Mouse (Mus musculus): Measurements from ENCODE around the gene Adamts17. TPM values are rescaled to one million over a fixed set of nuclear protein-coding genes. Genes with fewer than 3 reads are reported as not detected.

Gene Adamts17
- polyA plus RNA-seq, 1 experiment from 2014 or later, result 3.5 TPM

DNA sequence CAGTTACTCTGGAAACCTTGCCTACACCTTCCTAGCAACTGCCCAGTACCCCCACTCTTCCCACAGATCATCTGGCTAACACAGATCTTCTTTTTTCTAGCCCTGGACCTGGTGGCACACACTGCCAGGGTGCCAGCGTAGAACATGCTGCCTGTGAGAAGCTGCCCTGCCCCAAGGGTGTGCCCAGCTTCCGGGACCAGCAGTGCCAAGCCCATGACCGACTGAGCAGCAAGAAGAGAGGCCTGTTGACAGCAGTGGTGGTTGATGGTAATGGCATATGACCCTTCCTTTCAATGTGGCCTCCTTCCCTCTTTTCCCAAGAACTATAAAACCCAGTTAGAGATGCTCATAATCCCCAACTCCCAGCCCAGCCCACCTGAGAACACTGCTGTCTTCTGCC lies 202.2 kb downstream of the Adamts17 start:
- WGBS, result 93% methylated on average over 3 of the region's 3 CpGs

GRCm38 (mm10) chr7:67044121-67044817 lies 204.7 kb downstream of the Adamts17 start:
- no peaks in the 10 kb centered on the region for H3K4me1 ChIP-seq
- H3K4me3 ChIP-seq, result no peak overlapping the region
- no peak overlapping the region for H3K4me2 ChIP-seq (replicated peaks)
- no peak overlapping the region for H3K27ac ChIP-seq (replicated peaks)
- WGBS, result 84% methylated on average over 15 of the region's 15 CpGs
- H3K36me3 ChIP-seq, result no peaks in the 10 kb centered on the region
- ATAC-seq (replicated peaks), result no peak
- no peaks in the 10 kb centered on the region for H3K9me3 ChIP-seq
- H3K9ac ChIP-seq (replicated peaks), result no peak overlapping the region
- no peaks in the 10 kb centered on the region for H3K27me3 ChIP-seq

More for the DNA sequence above, 202.2 kb downstream of the Adamts17 start:
- no peaks in the 10 kb centered on the region for H3K4me1 ChIP-seq
- no peak overlapping the region for H3K27ac ChIP-seq (replicated peaks)
- no peak overlapping the region for H3K9ac ChIP-seq (replicated peaks)
- H3K4me2 ChIP-seq (replicated peaks), result no peak overlapping the region
- H3K36me3 ChIP-seq, result no peaks in the 10 kb centered on the region
- H3K4me3 ChIP-seq, result no peak overlapping the region
- no peaks in the 10 kb centered on the region for H3K9me3 ChIP-seq
- no peaks in the 10 kb centered on the region for H3K27me3 ChIP-seq
- ATAC-seq (replicated peaks), result no peak

- no peaks in the 10 kb centered on the region for H3K27me3 ChIP-seq
- no peak for ATAC-seq (replicated peaks)
- no peaks in the 10 kb centered on the region for H3K9me3 ChIP-seq
- no peak overlapping the region for H3K4me3 ChIP-seq
- WGBS, result 98% methylated on average over 6 of the region's 6 CpGs
- no peaks in the 10 kb centered on the region for H3K4me1 ChIP-seq
- no peak overlapping the region for H3K4me2 ChIP-seq (replicated peaks)
- H3K27ac ChIP-seq (replicated peaks), result no peak overlapping the region
- H3K36me3 ChIP-seq, result no peaks in the 10 kb centered on the region
- H3K9ac ChIP-seq (replicated peaks), result no peak overlapping the region
These were observed 205.7 kb downstream of the Adamts17 start for GRCm38 (mm10) chr7:67045202-67045601.

- Histone ChIP-seq H3K4me1 (no peaks in the 10 kb centered on the region), H3K9me3 (no peaks in the 10 kb centered on the region), H3K9ac (replicated peaks) (no peak overlapping the region), H3K36me3 (no peaks in the 10 kb centered on the region), H3K27ac (replicated peaks) (no peak overlapping the region), H3K4me3 (no peak overlapping the region), H3K27me3 (no peaks in the 10 kb centered on the region), H3K4me2 (replicated peaks) (no peak overlapping the region)
- ATAC-seq (replicated peaks), result no peak
- 89% methylated on average over 2 of the region's 2 CpGs for WGBS
These were observed 209.7 kb downstream of the Adamts17 start for GRCm38 (mm10) chr7:67049206-67049605.

- Histone ChIP-seq H3K9me3 (no peaks in the 10 kb centered on the region), H3K27ac (replicated peaks) (no peak overlapping the region), H3K36me3 (no peaks in the 10 kb centered on the region), H3K4me3 (no peak overlapping the region), H3K9ac (replicated peaks) (no peak overlapping the region), H3K4me2 (replicated peaks) (no peak overlapping the region), H3K4me1 (no peaks in the 10 kb centered on the region), H3K27me3 (no peaks in the 10 kb centered on the region)
- WGBS, result 87% methylated on average over 3 of the region's 3 CpGs
- ATAC-seq (replicated peaks), result no peak
These were observed 210.9 kb downstream of the Adamts17 start for GRCm38 (mm10) chr7:67050424-67050823.

DNA sequence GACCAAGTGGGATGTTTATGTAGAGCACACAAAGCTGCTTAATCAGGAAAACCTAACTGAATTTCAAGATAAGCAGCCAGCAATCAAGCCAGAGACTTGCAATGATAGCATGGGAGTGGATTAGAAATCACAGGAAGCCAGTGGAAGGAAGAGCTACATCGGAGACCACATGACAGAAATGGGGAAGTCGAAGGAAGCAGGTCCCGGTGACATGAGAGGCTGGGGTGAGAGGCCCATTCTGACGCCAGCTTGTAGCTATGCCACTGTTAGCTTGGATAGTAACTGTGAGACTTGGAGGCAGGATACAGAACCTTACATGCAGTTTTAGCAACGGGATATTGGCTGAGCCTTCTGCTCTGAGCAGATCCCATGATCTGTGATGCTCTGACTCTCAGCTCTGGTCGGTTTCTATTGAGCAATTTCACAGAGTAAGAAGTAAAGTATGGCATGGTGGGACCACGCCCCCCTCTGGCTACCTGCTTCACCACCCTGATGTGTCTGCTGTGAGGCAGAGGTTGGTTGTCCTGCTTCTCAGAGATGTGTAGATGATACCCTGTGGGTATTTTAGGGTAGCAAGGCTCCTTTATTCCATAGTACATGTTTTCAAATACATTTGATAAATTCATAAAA lies 211.7 kb downstream of the Adamts17 start:
- H3K27me3 ChIP-seq, result no peaks in the 10 kb centered on the region
- no peak overlapping the region for H3K4me2 ChIP-seq (replicated peaks)
- H3K27ac ChIP-seq (replicated peaks), result no peak overlapping the region
- no peak overlapping the region for H3K9ac ChIP-seq (replicated peaks)
- ATAC-seq (replicated peaks), result no peak
- H3K9me3 ChIP-seq, result no peaks in the 10 kb centered on the region
- H3K4me1 ChIP-seq, result no peaks in the 10 kb centered on the region
- H3K36me3 ChIP-seq, result no peaks in the 10 kb centered on the region
- H3K4me3 ChIP-seq, result no peak overlapping the region
- WGBS, result 78% methylated on average over 7 of the region's 7 CpGs

- H3K4me3 ChIP-seq, result no peak overlapping the region
- no peak overlapping the region for H3K27ac ChIP-seq (replicated peaks)
- H3K9me3 ChIP-seq, result no peaks in the 10 kb centered on the region
- H3K27me3 ChIP-seq, result no peaks in the 10 kb centered on the region
- H3K4me2 ChIP-seq (replicated peaks), result no peak overlapping the region
- no peak overlapping the region for H3K9ac ChIP-seq (replicated peaks)
- WGBS, result 92% methylated on average over 3 of the region's 3 CpGs
- no peak for ATAC-seq (replicated peaks)
- H3K4me1 ChIP-seq, result no peaks in the 10 kb centered on the region
- H3K36me3 ChIP-seq, result no peaks in the 10 kb centered on the region
These were observed 215.3 kb downstream of the Adamts17 start for GRCm38 (mm10) chr7:67054876-67055275.

DNA sequence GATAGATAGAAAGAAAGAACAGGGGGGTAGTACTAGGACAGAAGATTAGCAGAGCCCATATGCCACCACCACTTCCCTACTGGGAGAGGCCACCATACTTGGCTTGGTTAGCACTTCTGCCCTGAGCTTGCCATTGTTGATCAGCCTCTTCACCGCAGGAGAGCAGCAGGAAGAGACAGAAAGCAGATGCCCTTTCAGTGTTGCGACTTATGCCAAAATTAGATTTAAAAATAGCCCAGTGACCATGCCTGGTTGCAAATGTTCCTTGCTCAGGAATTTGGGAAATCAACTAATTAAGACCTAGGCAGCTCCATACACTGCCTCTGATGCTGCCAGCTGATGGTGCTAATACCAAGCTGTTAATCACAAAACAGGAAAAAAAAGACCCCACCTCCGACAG lies 216.0 kb downstream of the Adamts17 start:
- Histone ChIP-seq H3K4me2 (replicated peaks) (no peak overlapping the region), H3K36me3 (no peaks in the 10 kb centered on the region), H3K27ac (replicated peaks) (no peak overlapping the region), H3K4me3 (no peak overlapping the region), H3K9ac (replicated peaks) (no peak overlapping the region), H3K4me1 (no peaks in the 10 kb centered on the region), H3K27me3 (no peaks in the 10 kb centered on the region), H3K9me3 (no peaks in the 10 kb centered on the region)
- no peak for ATAC-seq (replicated peaks)
- 63% methylated on average over 3 of the region's 3 CpGs for WGBS

DNA sequence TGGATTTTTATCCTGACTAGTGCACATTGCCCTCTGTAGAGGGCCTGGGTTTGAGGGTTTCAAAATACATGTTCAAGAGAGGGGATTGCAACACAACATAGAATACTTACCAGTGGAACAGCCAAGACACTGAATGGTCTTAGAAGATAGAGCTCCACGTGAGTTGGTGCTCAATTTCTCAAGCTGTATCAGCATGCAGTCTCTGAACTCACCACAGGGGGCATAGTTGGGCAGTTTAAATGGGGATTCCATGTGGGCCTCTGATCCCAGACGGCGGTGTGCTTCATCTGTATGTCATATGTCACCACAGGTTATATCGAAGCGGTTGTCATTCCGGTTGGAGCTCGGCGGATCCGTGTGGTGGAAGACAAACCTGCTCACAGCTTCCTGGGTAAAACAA lies 222.2 kb downstream of the Adamts17 start:
- WGBS, result 85% methylated on average over 9 of the region's 9 CpGs
- no peak for ATAC-seq (replicated peaks)

GRCm38 (mm10) chr7:67062571-67062970 lies 223.0 kb downstream of the Adamts17 start:
- WGBS, result 75% methylated on average over 2 of the region's 2 CpGs

More for the DNA sequence above, 222.2 kb downstream of the Adamts17 start:
- H3K4me1 ChIP-seq, result no peaks in the 10 kb centered on the region
- H3K27ac ChIP-seq (replicated peaks), result no peak overlapping the region
- no peak overlapping the region for H3K9ac ChIP-seq (replicated peaks)
- no peaks in the 10 kb centered on the region for H3K36me3 ChIP-seq
- H3K9me3 ChIP-seq, result no peaks in the 10 kb centered on the region
- H3K4me3 ChIP-seq, result no peak overlapping the region
- no peak overlapping the region for H3K4me2 ChIP-seq (replicated peaks)
- H3K27me3 ChIP-seq, result no peaks in the 10 kb centered on the region

GRCm38 (mm10) chr7:67064627-67065305 lies 225.2 kb downstream of the Adamts17 start:
- H3K4me3 ChIP-seq, result no peak overlapping the region
- no peak overlapping the region for H3K9ac ChIP-seq (replicated peaks)
- H3K36me3 ChIP-seq, result no peaks in the 10 kb centered on the region
- H3K27me3 ChIP-seq, result no peaks in the 10 kb centered on the region
- no peak overlapping the region for H3K4me2 ChIP-seq (replicated peaks)
- H3K9me3 ChIP-seq, result no peaks in the 10 kb centered on the region
- 84% methylated on average over 10 of the region's 10 CpGs for WGBS
- ATAC-seq (replicated peaks), result no peak
- no peak overlapping the region for H3K27ac ChIP-seq (replicated peaks)
- no peaks in the 10 kb centered on the region for H3K4me1 ChIP-seq

More at GRCm38 (mm10) chr7:67062571-67062970, 223.0 kb downstream of the Adamts17 start:
- no peak for ATAC-seq (replicated peaks)
- H3K36me3 ChIP-seq, result no peaks in the 10 kb centered on the region
- H3K9me3 ChIP-seq, result no peaks in the 10 kb centered on the region
- H3K9ac ChIP-seq (replicated peaks), result no peak overlapping the region
- H3K27ac ChIP-seq (replicated peaks), result no peak overlapping the region
- no peaks in the 10 kb centered on the region for H3K27me3 ChIP-seq
- H3K4me1 ChIP-seq, result no peaks in the 10 kb centered on the region
- no peak overlapping the region for H3K4me2 ChIP-seq (replicated peaks)
- H3K4me3 ChIP-seq, result no peak overlapping the region

DNA sequence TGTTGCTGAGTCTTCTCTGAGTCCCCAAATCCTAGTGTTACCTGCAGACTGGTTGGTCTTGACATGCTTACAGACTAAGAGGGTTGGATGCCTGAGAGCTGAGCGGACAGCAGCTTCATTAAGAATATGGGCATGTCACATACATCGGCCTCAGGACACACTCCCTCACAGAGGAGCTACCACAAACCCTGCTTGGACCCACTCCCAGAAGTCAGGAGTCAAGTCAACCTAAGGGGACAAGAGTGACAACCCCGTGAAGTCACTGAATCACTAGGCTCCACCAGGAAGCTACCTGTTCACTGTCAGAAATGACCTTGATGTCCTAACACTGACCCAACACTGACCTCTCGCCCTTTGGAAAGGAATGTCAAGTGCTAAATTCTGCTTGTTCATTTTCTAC lies 226.1 kb downstream of the Adamts17 start:
- Histone ChIP-seq H3K4me1 (no peaks in the 10 kb centered on the region), H3K9me3 (no peaks in the 10 kb centered on the region), H3K36me3 (no peaks in the 10 kb centered on the region), H3K27me3 (no peaks in the 10 kb centered on the region), H3K4me2 (replicated peaks) (no peak overlapping the region), H3K9ac (replicated peaks) (no peak overlapping the region), H3K27ac (replicated peaks) (no peak overlapping the region), H3K4me3 (no peak overlapping the region)
- ATAC-seq (replicated peaks), result no peak
- 88% methylated on average over 4 of the region's 4 CpGs for WGBS

All from forebrain, embryonic 15.5 days (tissue).